Mouse (Mus musculus): Measurements from ENCODE around the gene Asb17. TPM values are rescaled to one million over a fixed set of nuclear protein-coding genes. Genes with fewer than 3 reads are reported as not detected.
A peak's percentile ranks its signal among the peaks of the same experiment; 100 is the strongest.

The Asb17 gene
- total RNA-seq, 2 experiments from 2014 or later, result not detected

DNA sequence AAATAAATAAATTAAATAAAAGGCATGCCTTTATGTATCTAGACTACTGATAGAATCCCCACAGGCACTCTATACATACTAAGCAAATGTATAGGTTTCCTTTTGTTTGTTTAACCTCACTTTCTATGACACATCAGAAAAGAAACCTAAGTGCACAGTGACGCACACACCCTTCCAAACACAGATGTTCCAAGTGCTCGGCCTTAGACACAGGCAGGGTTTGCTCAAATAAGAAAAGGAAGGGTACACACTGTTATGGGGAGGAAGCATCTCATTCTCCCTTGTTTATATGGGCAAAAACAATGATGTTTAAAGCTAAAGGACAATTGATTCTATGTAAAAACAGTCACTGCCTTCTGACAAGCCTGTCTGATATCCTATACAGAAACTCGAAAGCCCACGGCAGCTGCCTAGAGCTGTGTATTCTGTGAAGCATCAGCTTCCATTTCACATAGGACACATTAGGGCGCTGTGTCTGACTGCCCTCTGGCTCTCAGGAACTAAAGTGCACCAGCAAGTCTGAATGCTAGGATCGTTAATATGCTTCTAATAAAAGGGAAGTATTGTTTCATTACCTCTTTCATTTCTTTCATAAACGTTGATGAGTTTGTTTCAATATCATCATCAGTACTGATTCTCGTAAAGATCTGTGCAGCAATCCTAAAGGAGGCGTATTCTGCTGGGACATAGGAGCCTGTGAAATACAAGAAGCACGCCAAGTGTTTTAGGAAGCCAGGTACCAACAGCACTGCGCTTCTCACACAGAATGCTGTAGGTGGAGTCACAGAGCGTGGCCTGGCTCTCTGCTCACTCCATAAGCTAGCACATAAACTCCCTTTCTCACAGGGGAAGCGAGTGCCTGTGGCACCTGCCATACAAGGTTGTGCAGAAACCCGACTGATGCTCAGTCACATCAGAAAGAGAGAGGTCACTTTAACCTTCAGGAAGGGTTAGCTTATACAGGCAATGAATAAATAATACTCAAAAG lies 23.4 kb downstream of the Asb17 start:
- DNase-seq (ENCODE audit: low spot score in 2 of 2), result no peak
- intact Hi-C loops (cut with DNase I), result no loop called here

DNA sequence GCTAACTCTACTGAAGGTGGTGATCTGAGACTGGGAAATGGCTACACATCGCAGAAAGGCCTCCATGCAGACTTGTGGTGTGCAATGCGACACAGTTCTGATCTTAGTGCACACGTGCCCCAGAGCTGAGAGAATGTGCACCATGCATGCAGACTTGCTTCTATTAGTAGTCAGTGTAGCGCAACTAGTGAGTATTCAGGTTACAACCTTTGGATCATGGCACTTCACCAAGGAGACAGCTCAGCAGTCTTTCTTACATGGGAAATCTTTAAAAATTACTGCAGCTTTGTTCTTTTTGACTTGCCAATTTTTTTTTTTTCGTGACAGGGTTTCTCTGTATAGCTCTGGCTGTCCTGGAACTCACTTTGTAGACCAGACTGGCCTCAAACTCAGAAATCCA lies 27.4 kb downstream of the Asb17 start:
- intact Hi-C loops (cut with DNase I), result no loop called here
- DNase-seq (ENCODE audit: low spot score in 2 of 2), result no peak

DNA sequence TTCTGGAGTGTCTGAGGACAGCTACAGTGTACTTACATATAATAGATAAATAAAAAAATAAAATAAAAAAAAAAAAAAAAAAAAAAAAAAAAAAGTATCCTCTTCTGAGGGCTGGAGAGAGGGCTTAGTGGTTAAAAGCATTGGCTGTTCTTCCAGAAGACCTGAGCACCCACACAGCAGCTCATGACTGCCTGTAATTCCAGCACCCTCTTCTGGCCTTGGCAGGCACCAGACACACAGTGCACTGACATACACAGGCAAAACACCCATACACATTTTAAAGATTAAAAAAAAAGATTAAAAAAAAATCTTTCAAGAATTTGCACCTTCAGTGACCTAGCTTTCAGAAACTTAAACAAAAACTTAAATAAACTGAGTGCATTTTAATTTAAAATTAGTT lies 42.3 kb downstream of the Asb17 start:
- DNase-seq (ENCODE audit: low spot score in 2 of 2), result no peak
- intact Hi-C loops (cut with DNase I), result no loop called here

DNA sequence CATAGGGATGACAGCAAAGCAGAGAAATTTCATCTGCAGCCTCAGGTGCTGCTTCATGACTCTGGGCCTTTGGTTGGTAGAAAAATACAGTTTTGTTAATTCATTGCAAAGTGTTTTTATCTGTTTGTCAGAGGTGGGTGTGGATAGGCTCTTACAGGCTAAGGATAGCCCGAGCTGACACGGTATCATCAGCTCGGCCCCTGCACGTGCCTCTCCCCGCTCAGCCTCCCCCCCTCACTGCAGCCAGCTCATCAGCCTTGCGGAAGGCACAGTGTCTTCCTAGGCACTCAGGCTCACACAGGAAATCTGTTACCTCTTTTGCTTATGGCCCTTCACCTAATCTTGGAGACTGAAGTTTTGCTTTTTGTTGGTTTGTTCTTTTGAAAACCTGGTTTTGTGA lies 44.1 kb downstream of the Asb17 start:
- DNase-seq (ENCODE audit: low spot score in 2 of 2), result no peak
- intact Hi-C loops (cut with DNase I), result no loop called here

DNA sequence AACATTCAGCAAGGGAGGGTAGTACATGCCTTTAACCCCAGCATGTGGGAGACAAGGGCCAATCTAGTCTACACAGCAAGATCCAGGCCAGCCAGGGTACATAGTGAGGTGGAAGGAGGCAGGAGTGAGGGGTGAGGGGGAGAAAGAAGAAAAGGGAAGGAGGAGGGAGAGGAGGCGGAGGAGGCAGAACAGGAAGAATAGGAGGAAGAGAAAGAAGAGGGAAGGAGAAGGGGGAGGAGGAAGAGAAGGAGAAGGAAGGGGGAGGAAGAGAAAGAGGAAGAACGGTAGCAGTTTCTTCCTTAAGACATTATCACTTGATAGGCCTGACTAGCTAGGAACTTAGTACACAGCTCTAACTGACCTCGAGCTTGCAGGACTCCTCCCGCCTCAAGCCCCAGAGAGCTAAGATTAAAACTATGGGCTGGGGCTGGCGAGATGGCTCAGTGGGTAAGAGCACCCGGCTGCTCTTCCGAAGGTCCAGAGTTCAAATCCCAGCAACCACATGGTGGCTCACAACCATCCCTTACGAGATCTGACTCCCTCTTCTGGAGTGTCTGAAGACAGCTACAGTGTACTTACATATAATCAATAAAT lies 45.3 kb downstream of the Asb17 start:
- intact Hi-C loops (cut with DNase I), result no loop called here
- DNase-seq (ENCODE audit: low spot score in 2 of 2), result no peak

GRCm38 (mm10) chr3:153895454-153895853 lies 51.4 kb downstream of the Asb17 start:
- no peak for DNase-seq (ENCODE audit: low spot score in 2 of 2)
- intact Hi-C loops (cut with DNase I), result no loop called here

- intact Hi-C loops (cut with DNase I), result no loop called here
These were observed 53.2 kb downstream of the Asb17 start for GRCm38 (mm10) chr3:153897216-153897615.

GRCm38 (mm10) chr3:153901904-153902303 lies 57.9 kb downstream of the Asb17 start:
- no peak for DNase-seq (ENCODE audit: low spot score in 2 of 2)
- intact Hi-C loops (cut with DNase I), result no loop called here

More at GRCm38 (mm10) chr3:153897216-153897615, 53.2 kb downstream of the Asb17 start:
- no peak for DNase-seq (ENCODE audit: low spot score in 2 of 2)

GRCm38 (mm10) chr3:153902595-153902994 lies 58.6 kb downstream of the Asb17 start:
- DNase-seq (ENCODE audit: low spot score in 2 of 2), result no peak
- intact Hi-C loops (cut with DNase I), result no loop called here

DNA sequence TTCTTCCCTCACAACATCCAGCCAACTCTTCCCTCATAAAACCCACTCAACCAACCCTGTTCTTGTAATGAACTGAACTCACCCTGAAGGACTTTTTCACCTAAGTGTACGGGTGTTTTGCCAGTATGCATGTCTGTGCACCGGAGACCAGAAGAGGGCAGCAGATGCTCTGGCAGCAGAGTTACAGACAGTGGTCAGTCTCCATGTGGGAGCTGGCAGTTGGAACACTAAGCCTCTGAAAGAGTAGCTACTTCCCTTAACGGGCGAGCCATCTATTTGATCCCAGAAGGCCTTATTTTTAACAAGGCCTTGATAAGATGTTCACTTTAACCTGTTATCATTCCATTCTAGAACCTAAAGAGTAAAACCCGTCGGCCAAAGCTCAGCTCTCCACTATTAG lies 60.6 kb downstream of the Asb17 start:
- intact Hi-C loops (cut with DNase I), result no loop called here
- peak; percentile 40 to 47 for DNase-seq (ENCODE audit: low spot score in 2 of 2)

Other genes starting within 250 kb of the Asb17 start
- 10 to 100 TPM; 13.6 to 14.7 TPM for gene St6galnac3, start 119.0 kb upstream of the Asb17 start, total RNA-seq (2021)
- gene Msh4, start 61.9 kb downstream of the Asb17 start, total RNA-seq (2021), result under 1 TPM; 0.25 to 0.50 TPM
- gene Rabggtb, start 68.8 kb downstream of the Asb17 start, total RNA-seq (2021), result 10 to 100 TPM; 64.9 TPM
- gene Acadm, start 100.4 kb downstream of the Asb17 start, total RNA-seq (2021), result 10 to 100 TPM; 39.9 to 46.3 TPM
- gene Slc44a5, start 129.2 kb downstream of the Asb17 start, total RNA-seq (2021), result 10 to 100 TPM in 1 of 2 experiments, 1 to 10 TPM in 1; 8.7 to 10.3 TPM

All from left cerebral cortex, postnatal 25 days (tissue).